Mouse (Mus musculus): ENCODE measurements around the gene Tmem80. TPM values are rescaled to one million over a fixed set of nuclear protein-coding genes. Genes with fewer than 3 reads are reported as not detected.

Gene Tmem80
- 44.4 and 63.2 TPM in 2 replicates for polyA plus RNA-seq (2012; rRNA removed; ENCODE audit: low replicate concordance)

GRCm38 (mm10) chr7:141327469-141328372 lies at the start of gene Tmem80, which contains the start of gene Deaf1:
Tmem80 (plus strand) TSS chr7:141327739.
Deaf1 (minus strand) TSS chr7:141327690.

GRCm38 (mm10) chr7:141278766-141279590 lies 48.6 kb upstream of the Tmem80 start, which contains the start of gene Sct:
Sct (minus strand) TSS chr7:141279133.

GRCm38 (mm10) chr7:141291921-141292582 lies 35.5 kb upstream of the Tmem80 start, which contains the start of gene Drd4:
Drd4 (plus strand) TSS chr7:141292006.

GRCm38 (mm10) chr7:141338576-141339131 lies 11.1 kb downstream of the Tmem80 start, which contains the start of gene Eps8l2:
Eps8l2 (plus strand) TSS chr7:141338880.

Other genes starting within 250 kb of the Tmem80 start
- 30.8 and 48.9 TPM in 2 replicates for gene Pkp3, start 249.5 kb upstream of the Tmem80 start, polyA plus RNA-seq (2012; rRNA removed; ENCODE audit: low replicate concordance)
- 30.1 and 44.1 TPM in 2 replicates for gene Sigirr, start 227.2 kb upstream of the Tmem80 start, polyA plus RNA-seq (2012; rRNA removed; ENCODE audit: low replicate concordance)
- 5.8 and 21.4 TPM in 2 replicates for gene Ano9, start 209.9 kb upstream of the Tmem80 start, polyA plus RNA-seq (2012; rRNA removed; ENCODE audit: low replicate concordance)
- gene Ptdss2, start 205.4 kb upstream of the Tmem80 start, polyA plus RNA-seq (2012; rRNA removed; ENCODE audit: low replicate concordance): 33.0 and 42.5 TPM in 2 replicates
- 122 and 142 TPM in 2 replicates for gene Rnh1, start 154.9 kb upstream of the Tmem80 start, polyA plus RNA-seq (2012; rRNA removed; ENCODE audit: low replicate concordance)
- gene Hras, start 133.7 kb upstream of the Tmem80 start, polyA plus RNA-seq (2012; rRNA removed; ENCODE audit: low replicate concordance): 52.0 and 63.9 TPM in 2 replicates
- gene Lrrc56, start 133.6 kb upstream of the Tmem80 start, polyA plus RNA-seq (2012; rRNA removed; ENCODE audit: low replicate concordance): 7.7 and 9.8 TPM in 2 replicates
- gene Lmntd2, start 113.7 kb upstream of the Tmem80 start, polyA plus RNA-seq (2012; rRNA removed; ENCODE audit: low replicate concordance): 4.3 and 5.2 TPM in 2 replicates
- 20.0 and 26.7 TPM in 2 replicates for gene Rassf7, start 111.9 kb upstream of the Tmem80 start, polyA plus RNA-seq (2012; rRNA removed; ENCODE audit: low replicate concordance)
- 14.1 and 24.6 TPM in 2 replicates for gene Phrf1, start 99.0 kb upstream of the Tmem80 start, polyA plus RNA-seq (2012; rRNA removed; ENCODE audit: low replicate concordance)
- 98.3 and 195 TPM in 2 replicates for gene Irf7, start 61.3 kb upstream of the Tmem80 start, polyA plus RNA-seq (2012; rRNA removed; ENCODE audit: low replicate concordance)
- gene Cdhr5, start 51.0 kb upstream of the Tmem80 start, polyA plus RNA-seq (2012; rRNA removed; ENCODE audit: low replicate concordance): 0.17 and 0.99 TPM in 2 replicates
- 0.83 and 3.3 TPM in 2 replicates for gene Sct, start 48.6 kb upstream of the Tmem80 start, polyA plus RNA-seq (2012; rRNA removed; ENCODE audit: low replicate concordance)
- gene Drd4, start 35.7 kb upstream of the Tmem80 start, polyA plus RNA-seq (2012; rRNA removed; ENCODE audit: low replicate concordance): 0.06 TPM in 1 of 2 replicates, not detected in the other
- gene Deaf1, start within 50 bp of the Tmem80 start, polyA plus RNA-seq (2012; rRNA removed; ENCODE audit: low replicate concordance): 19.0 and 23.7 TPM in 2 replicates
- 38.9 and 52.4 TPM in 2 replicates for gene Eps8l2, start 11.1 kb downstream of the Tmem80 start, polyA plus RNA-seq (2012; rRNA removed; ENCODE audit: low replicate concordance)
- gene Taldo1, start 64.5 kb downstream of the Tmem80 start, polyA plus RNA-seq (2012; rRNA removed; ENCODE audit: low replicate concordance): 360 and 366 TPM in 2 replicates
- gene Gatd1, start 86.4 kb downstream of the Tmem80 start, polyA plus RNA-seq (2012; rRNA removed; ENCODE audit: low replicate concordance): 67.3 and 68.4 TPM in 2 replicates
- gene Cend1, start 101.8 kb downstream of the Tmem80 start, polyA plus RNA-seq (2012; rRNA removed; ENCODE audit: low replicate concordance): 0.35 and 0.57 TPM in 2 replicates
- 171 and 174 TPM in 2 replicates for gene Slc25a22, start 110.2 kb downstream of the Tmem80 start, polyA plus RNA-seq (2012; rRNA removed; ENCODE audit: low replicate concordance)
- 13.3 and 19.4 TPM in 2 replicates for gene Pidd1, start 116.3 kb downstream of the Tmem80 start, polyA plus RNA-seq (2012; rRNA removed; ENCODE audit: low replicate concordance)
- gene Rplp2, start 119.6 kb downstream of the Tmem80 start, polyA plus RNA-seq (2012; rRNA removed; ENCODE audit: low replicate concordance): 451 and 651 TPM in 2 replicates
- gene Pnpla2, start 127.5 kb downstream of the Tmem80 start, polyA plus RNA-seq (2012; rRNA removed; ENCODE audit: low replicate concordance): 2,420 and 2,700 TPM in 2 replicates
- gene Cracr2b, start 133.4 kb downstream of the Tmem80 start, polyA plus RNA-seq (2012; rRNA removed; ENCODE audit: low replicate concordance): 66.3 and 119 TPM in 2 replicates
- gene Cd151, start 139.7 kb downstream of the Tmem80 start, polyA plus RNA-seq (2012; rRNA removed; ENCODE audit: low replicate concordance): 588 and 591 TPM in 2 replicates
- gene Polr2l, start 147.4 kb downstream of the Tmem80 start, polyA plus RNA-seq (2012; rRNA removed; ENCODE audit: low replicate concordance): 48.6 and 51.6 TPM in 2 replicates
- 166 and 173 TPM in 2 replicates for gene Tspan4, start 147.5 kb downstream of the Tmem80 start, polyA plus RNA-seq (2012; rRNA removed; ENCODE audit: low replicate concordance)
- 30.1 and 37.1 TPM in 2 replicates for gene Chid1, start 212.1 kb downstream of the Tmem80 start, polyA plus RNA-seq (2012; rRNA removed; ENCODE audit: low replicate concordance)
- gene Ap2a2, start 234.4 kb downstream of the Tmem80 start, polyA plus RNA-seq (2012; rRNA removed; ENCODE audit: low replicate concordance): 56.9 and 63.6 TPM in 2 replicates

All from mammary gland, adult 2 months (tissue).